Mouse (Mus musculus): ENCODE measurements around the gene Rassf6. TPM values are rescaled to one million over a fixed set of nuclear protein-coding genes. Genes with fewer than 3 reads are reported as not detected.

The Rassf6 gene
- polyA plus RNA-seq, 1 experiment = 0.55 TPM

GRCm38 (mm10) chr5:90579556-90579955 lies 60.9 kb downstream of the Rassf6 start:
- Histone ChIP-seq H3K27ac (ENCODE audit: insufficient read depth, low read length) (no peak overlapping the region), H3K36me3 (ENCODE audit: control insufficient read depth, insufficient read depth, low read length) (no peaks in the 10 kb centered on the region), H3K4me3 (ENCODE audit: extremely low read depth, insufficient read depth, insufficient read length) (no peak overlapping the region), H3K27me3 (ENCODE audit: control insufficient read depth, insufficient read depth, low read length) (no peaks in the 10 kb centered on the region), H3K4me1 (ENCODE audit: control insufficient read depth, insufficient read depth, insufficient read length) (no peaks in the 10 kb centered on the region)
- no peak for DNase-seq (ENCODE audit: low read depth in 1 of 2, low spot score in 2 of 2)
- WGBS = 88% methylated on average over 9 of the region's 9 CpGs
- TF ChIP-seq POLR2A (IDR thresholded peaks at IDR 0.05; ENCODE audit: low read depth, low read length) (no peak), CTCF (IDR thresholded peaks at IDR 0.05; ENCODE audit: extremely low read depth, insufficient read depth, insufficient read length, insufficient replicate concordance) (no peak)

- Histone ChIP-seq H3K27me3 (ENCODE audit: control insufficient read depth, insufficient read depth, low read length) (no peaks in the 10 kb centered on the region), H3K4me3 (ENCODE audit: extremely low read depth, insufficient read depth, insufficient read length) (no peak overlapping the region), H3K27ac (ENCODE audit: insufficient read depth, low read length) (no peak overlapping the region), H3K4me1 (ENCODE audit: control insufficient read depth, insufficient read depth, insufficient read length) (no peaks in the 10 kb centered on the region), H3K36me3 (ENCODE audit: control insufficient read depth, insufficient read depth, low read length) (no peaks in the 10 kb centered on the region)
- 88% methylated on average over 9 of the region's 9 CpGs for WGBS
- DNase-seq (ENCODE audit: low read depth in 1 of 2, low spot score in 2 of 2) = no peak
- TF ChIP-seq CTCF (IDR thresholded peaks at IDR 0.05; ENCODE audit: extremely low read depth, insufficient read depth, insufficient read length, insufficient replicate concordance) = no peak
- no peak for TF ChIP-seq POLR2A (IDR thresholded peaks at IDR 0.05; ENCODE audit: low read depth, low read length)
Measured at GRCm38 (mm10) chr5:90577751-90578150, 62.7 kb downstream of the Rassf6 start.

DNA sequence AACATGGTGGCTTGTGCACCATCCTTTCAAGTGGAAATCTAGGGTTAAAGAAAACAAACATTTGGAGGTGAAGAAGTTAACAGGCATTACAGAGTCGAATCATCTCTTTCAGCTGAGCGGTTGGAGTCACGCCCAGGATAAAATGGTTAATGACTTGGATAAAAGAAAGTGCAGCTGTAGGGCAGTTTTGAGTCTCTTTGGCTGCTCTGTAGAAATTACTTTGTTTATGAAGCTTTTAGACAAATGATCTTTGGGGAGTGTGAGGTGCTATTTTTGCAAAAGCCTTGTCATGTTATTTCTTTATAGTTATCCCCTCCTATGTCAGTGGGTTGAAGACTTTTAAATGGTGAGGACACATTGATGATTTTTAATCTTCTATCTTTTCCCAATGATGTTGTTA lies 69.2 kb downstream of the Rassf6 start:
- H3K4me3 ChIP-seq (ENCODE audit: extremely low read depth, insufficient read depth, insufficient read length) = no peak overlapping the region
- H3K27me3 ChIP-seq (ENCODE audit: control insufficient read depth, insufficient read depth, low read length) = no peaks in the 10 kb centered on the region
- no peak overlapping the region for H3K27ac ChIP-seq (ENCODE audit: insufficient read depth, low read length)
- DNase-seq (ENCODE audit: low read depth in 1 of 2, low spot score in 2 of 2) = no peak
- WGBS = 79% methylated on average over 3 of the region's 3 CpGs
- TF ChIP-seq POLR2A (IDR thresholded peaks at IDR 0.05; ENCODE audit: low read depth, low read length) (no peak), CTCF (IDR thresholded peaks at IDR 0.05; ENCODE audit: extremely low read depth, insufficient read depth, insufficient read length, insufficient replicate concordance) (no peak)
- H3K36me3 ChIP-seq (ENCODE audit: control insufficient read depth, insufficient read depth, low read length) = no peaks in the 10 kb centered on the region
- H3K4me1 ChIP-seq (ENCODE audit: control insufficient read depth, insufficient read depth, insufficient read length) = no peaks in the 10 kb centered on the region

DNA sequence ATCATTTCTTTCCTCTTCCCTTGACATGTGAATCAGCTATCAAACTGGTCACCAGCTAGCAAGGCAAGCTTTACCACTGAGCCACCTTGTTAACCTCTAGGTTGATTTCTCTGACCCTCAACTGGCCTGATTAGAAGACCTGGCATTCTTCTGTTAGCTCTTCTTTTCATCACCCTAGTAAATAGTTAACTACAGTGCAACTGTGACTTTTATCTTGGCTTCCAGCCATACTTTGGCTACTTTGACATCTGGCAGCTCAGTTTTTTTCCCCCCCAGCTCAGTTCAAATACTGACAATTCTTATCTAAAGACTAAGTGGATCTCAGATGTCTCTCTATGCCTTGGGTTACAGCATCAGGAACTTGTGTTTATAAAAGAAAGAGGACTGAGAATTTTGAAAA lies 72.1 kb downstream of the Rassf6 start:
- no peak for DNase-seq (ENCODE audit: low read depth in 1 of 2, low spot score in 2 of 2)
- H3K4me1 ChIP-seq (ENCODE audit: control insufficient read depth, insufficient read depth, insufficient read length) = no peaks in the 10 kb centered on the region
- no peaks in the 10 kb centered on the region for H3K27me3 ChIP-seq (ENCODE audit: control insufficient read depth, insufficient read depth, low read length)
- no peak overlapping the region for H3K27ac ChIP-seq (ENCODE audit: insufficient read depth, low read length)
- no peaks in the 10 kb centered on the region for H3K36me3 ChIP-seq (ENCODE audit: control insufficient read depth, insufficient read depth, low read length)
- H3K4me3 ChIP-seq (ENCODE audit: extremely low read depth, insufficient read depth, insufficient read length) = no peak overlapping the region
- TF ChIP-seq CTCF (IDR thresholded peaks at IDR 0.05; ENCODE audit: extremely low read depth, insufficient read depth, insufficient read length, insufficient replicate concordance) (no peak), POLR2A (IDR thresholded peaks at IDR 0.05; ENCODE audit: low read depth, low read length) (no peak)

- TF ChIP-seq CTCF (IDR thresholded peaks at IDR 0.05; ENCODE audit: extremely low read depth, insufficient read depth, insufficient read length, insufficient replicate concordance) (no peak), POLR2A (IDR thresholded peaks at IDR 0.05; ENCODE audit: low read depth, low read length) (no peak)
- no peak overlapping the region for H3K4me3 ChIP-seq (ENCODE audit: extremely low read depth, insufficient read depth, insufficient read length)
- no peaks in the 10 kb centered on the region for H3K36me3 ChIP-seq (ENCODE audit: control insufficient read depth, insufficient read depth, low read length)
- no peak overlapping the region for H3K27ac ChIP-seq (ENCODE audit: insufficient read depth, low read length)
- no peak for DNase-seq (ENCODE audit: low read depth in 1 of 2, low spot score in 2 of 2)
- H3K4me1 ChIP-seq (ENCODE audit: control insufficient read depth, insufficient read depth, insufficient read length) = no peaks in the 10 kb centered on the region
- H3K27me3 ChIP-seq (ENCODE audit: control insufficient read depth, insufficient read depth, low read length) = no peaks in the 10 kb centered on the region
- 88% methylated on average over 5 of the region's 5 CpGs for WGBS
Measured at GRCm38 (mm10) chr5:90567788-90568187, 72.7 kb downstream of the Rassf6 start.

GRCm38 (mm10) chr5:90565205-90565604 lies 75.3 kb downstream of the Rassf6 start:
- H3K36me3 ChIP-seq (ENCODE audit: control insufficient read depth, insufficient read depth, low read length) = no peaks in the 10 kb centered on the region
- no peak overlapping the region for H3K27ac ChIP-seq (ENCODE audit: insufficient read depth, low read length)
- no peak for TF ChIP-seq CTCF (IDR thresholded peaks at IDR 0.05; ENCODE audit: extremely low read depth, insufficient read depth, insufficient read length, insufficient replicate concordance)
- TF ChIP-seq POLR2A (IDR thresholded peaks at IDR 0.05; ENCODE audit: low read depth, low read length) = no peak
- no peaks in the 10 kb centered on the region for H3K4me1 ChIP-seq (ENCODE audit: control insufficient read depth, insufficient read depth, insufficient read length)
- DNase-seq (ENCODE audit: low read depth in 1 of 2, low spot score in 2 of 2) = no peak
- H3K4me3 ChIP-seq (ENCODE audit: extremely low read depth, insufficient read depth, insufficient read length) = no peak overlapping the region
- 82% methylated on average over 6 of the region's 6 CpGs for WGBS
- H3K27me3 ChIP-seq (ENCODE audit: control insufficient read depth, insufficient read depth, low read length) = no peaks in the 10 kb centered on the region

DNA sequence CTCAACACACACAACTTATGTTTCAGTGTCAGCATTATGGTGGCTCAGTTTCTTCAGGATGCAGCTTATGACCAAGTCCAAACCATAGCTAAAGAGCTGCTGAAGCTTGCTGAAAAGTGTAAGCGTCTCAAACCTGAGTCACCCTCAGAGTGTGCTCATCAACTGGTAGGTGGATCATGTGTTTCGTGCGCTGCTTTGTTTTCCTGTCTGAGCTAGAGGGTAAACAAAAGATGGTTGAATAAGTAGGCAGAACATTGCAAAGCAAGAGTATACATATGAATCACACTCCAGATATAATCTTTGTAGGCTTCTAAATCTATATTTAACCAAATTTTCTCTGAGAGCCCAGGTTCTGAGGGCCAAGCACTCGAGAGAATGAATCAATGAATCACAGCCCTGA lies 76.3 kb downstream of the Rassf6 start:
- no peaks in the 10 kb centered on the region for H3K36me3 ChIP-seq (ENCODE audit: control insufficient read depth, insufficient read depth, low read length)
- H3K4me3 ChIP-seq (ENCODE audit: extremely low read depth, insufficient read depth, insufficient read length) = no peak overlapping the region
- WGBS = 86% methylated on average over 4 of the region's 4 CpGs
- H3K27ac ChIP-seq (ENCODE audit: insufficient read depth, low read length) = no peak overlapping the region
- no peak for DNase-seq (ENCODE audit: low read depth in 1 of 2, low spot score in 2 of 2)
- no peaks in the 10 kb centered on the region for H3K4me1 ChIP-seq (ENCODE audit: control insufficient read depth, insufficient read depth, insufficient read length)
- no peak for TF ChIP-seq CTCF (IDR thresholded peaks at IDR 0.05; ENCODE audit: extremely low read depth, insufficient read depth, insufficient read length, insufficient replicate concordance)
- TF ChIP-seq POLR2A (IDR thresholded peaks at IDR 0.05; ENCODE audit: low read depth, low read length) = no peak
- no peaks in the 10 kb centered on the region for H3K27me3 ChIP-seq (ENCODE audit: control insufficient read depth, insufficient read depth, low read length)

Data from spleen, adult 2 months (tissue).